Mouse (Mus musculus) testis, adult 2 months (tissue): ENCODE measurements around the gene Bbs9. TPM values are rescaled to one million over a fixed set of nuclear protein-coding genes. Genes with fewer than 3 reads are reported as not detected.

Experiments used
- H3K27ac ChIP-seq: fragments of 200-500 bp; 2 replicates; pipeline ENCODE4 v1.5.1; 2012; ENCODE audit warnings: low read depth, low read length; ENCODE audit not compliant: control insufficient read depth, insufficient read depth
- H3K27me3 ChIP-seq: fragments of 200-500 bp; 2 replicates; pipeline ENCODE4 v1.6.1; 2012; ENCODE audit warnings: mild to moderate bottlenecking, low read length, moderate library complexity; ENCODE audit not compliant: control insufficient read depth, insufficient read depth
- H3K36me3 ChIP-seq: fragments of 200-500 bp; 2 replicates; pipeline ENCODE4 v1.6.1; 2012; ENCODE audit warnings: mild to moderate bottlenecking, low read length; ENCODE audit not compliant: control insufficient read depth, insufficient read depth
- H3K4me1 ChIP-seq: fragments of 200-500 bp; 2 replicates; pipeline ENCODE4 v1.6.1; 2012; ENCODE audit warnings: low read length; ENCODE audit not compliant: control insufficient read depth, insufficient read depth
- H3K4me3 ChIP-seq: fragments of 200-500 bp; 2 replicates; pipeline ENCODE4 v1.5.1; 2012; ENCODE audit warnings: low read depth, mild to moderate bottlenecking, low read length, moderate library complexity, mixed read lengths; ENCODE audit not compliant: control insufficient read depth
- CTCF ChIP-seq: fragments of 200-500 bp; IDR thresholded peaks from 2 replicates; pipeline ENCODE4 v1.5.1; 2012; ENCODE audit warnings: low read depth, mild to moderate bottlenecking, inconsistent platforms, low read length, moderate library complexity; ENCODE audit not compliant: control insufficient read depth, insufficient read depth, insufficient replicate concordance
- POLR2A ChIP-seq: fragments of 200-500 bp; IDR thresholded peaks from 2 replicates; pipeline ENCODE4 v1.6.1; 2012; ENCODE audit warnings: low read depth, mild to moderate bottlenecking, inconsistent platforms, low read length, moderate library complexity; ENCODE audit not compliant: control insufficient read depth
- polyA plus RNA-seq: library from polyadenylated mRNA; depleted of rRNA; stranded (reverse); fragments of >200 nt; gene quantifications from 2 replicates; pipeline ENCODE4 v1.2.3, GENCODE M21; 2012

The Bbs9 gene
- polyA plus RNA-seq, 1 experiment, result 55.3 TPM

DNA sequence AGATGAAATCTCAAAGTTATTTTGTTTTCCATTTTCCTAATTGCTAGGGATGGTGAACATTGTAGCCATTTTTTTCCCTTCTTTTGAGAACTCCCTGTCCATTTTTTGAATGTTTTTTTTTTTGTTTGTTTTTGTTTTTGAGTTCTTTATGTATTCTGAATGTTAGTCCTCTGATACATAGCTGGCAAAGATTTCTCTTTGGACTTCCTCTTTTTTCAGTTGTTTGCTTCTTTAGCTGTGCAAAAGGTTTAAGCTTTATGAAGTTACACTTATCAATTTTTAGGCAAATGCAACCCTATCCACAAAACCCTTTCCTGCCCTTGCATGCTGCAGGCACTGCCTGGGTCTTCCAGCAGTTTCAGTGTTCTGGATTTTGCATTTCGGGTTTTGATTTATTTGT lies 143.7 kb downstream of the Bbs9 start:
- H3K27me3 ChIP-seq, result no peaks in the 10 kb centered on the region
- no peak overlapping the region for H3K27ac ChIP-seq
- H3K36me3 ChIP-seq, result no peaks in the 10 kb centered on the region
- no peaks in the 10 kb centered on the region for H3K4me1 ChIP-seq
- H3K4me3 ChIP-seq, result no peak overlapping the region
- TF ChIP-seq CTCF, result no peak
- TF ChIP-seq POLR2A, result no peak

DNA sequence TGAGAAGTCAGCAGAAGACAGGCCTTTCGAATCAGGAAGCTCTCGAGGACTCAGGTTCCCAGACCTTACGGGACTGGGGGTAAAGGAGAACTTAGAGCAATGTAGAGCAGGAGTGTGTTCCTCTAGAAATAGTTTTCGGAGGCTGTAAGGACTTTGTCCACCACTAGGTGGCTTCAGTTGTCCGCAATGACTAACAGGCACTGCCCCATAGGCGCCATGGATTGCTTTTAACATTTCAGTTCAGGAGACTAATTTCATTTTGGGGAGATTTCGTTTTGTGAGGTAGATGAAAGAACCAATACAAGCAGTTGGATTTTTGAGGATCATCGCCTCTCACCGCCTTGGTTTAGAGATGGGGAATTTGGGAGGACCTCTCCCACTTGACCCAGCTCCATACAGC lies 149.5 kb downstream of the Bbs9 start:
- TF ChIP-seq POLR2A (no peak), CTCF (no peak; the same call in 1 of the 2 replicates)
- Histone ChIP-seq H3K4me3 (no peak overlapping the region), H3K4me1 (no peaks in the 10 kb centered on the region), H3K27me3 (no peaks in the 10 kb centered on the region), H3K27ac (no peak overlapping the region), H3K36me3 (no peaks in the 10 kb centered on the region)

DNA sequence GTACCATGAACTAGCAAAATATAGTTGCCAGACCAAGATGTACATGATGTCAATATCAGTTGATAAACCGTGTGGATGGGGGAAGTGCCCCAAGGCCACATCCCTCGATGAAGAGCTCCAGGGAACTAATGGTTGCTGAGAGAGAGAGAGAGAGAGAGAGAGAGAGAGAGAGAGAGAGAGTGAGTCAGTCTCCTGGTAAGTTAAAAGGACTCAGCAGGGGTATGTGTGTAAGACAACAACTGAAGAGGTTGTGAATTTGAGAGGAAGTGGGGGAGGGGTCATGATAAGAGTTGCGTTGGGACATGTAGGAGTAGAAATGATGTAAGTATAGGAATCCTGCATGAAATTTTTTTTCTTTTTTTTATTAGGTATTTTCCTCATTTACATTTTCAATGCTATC lies 150.5 kb downstream of the Bbs9 start:
- no peaks in the 10 kb centered on the region for H3K27me3 ChIP-seq
- no peak for TF ChIP-seq POLR2A
- no peak for TF ChIP-seq CTCF
- no peak overlapping the region for H3K27ac ChIP-seq
- no peak overlapping the region for H3K4me3 ChIP-seq
- no peaks in the 10 kb centered on the region for H3K36me3 ChIP-seq
- no peaks in the 10 kb centered on the region for H3K4me1 ChIP-seq

DNA sequence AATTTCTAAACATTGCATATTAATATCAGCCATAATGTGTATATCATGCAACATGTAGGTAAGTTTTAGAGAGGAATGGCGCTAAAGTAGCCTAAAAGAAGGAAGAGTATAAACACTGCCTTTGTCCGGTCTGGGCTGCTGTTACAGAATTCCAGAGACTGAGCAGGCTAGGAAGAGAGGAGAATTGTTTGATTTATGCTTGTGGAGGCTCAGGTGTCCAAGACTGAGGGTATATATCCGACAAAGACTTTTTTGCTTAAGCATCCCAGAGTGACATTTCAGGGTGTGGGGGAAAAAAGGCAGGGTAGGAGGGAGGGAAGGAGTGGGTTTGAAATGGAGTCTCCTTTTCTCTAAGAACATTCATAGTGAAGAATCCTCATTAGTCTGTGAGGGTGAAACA lies 152.4 kb downstream of the Bbs9 start:
- Histone ChIP-seq H3K27me3 (no peaks in the 10 kb centered on the region), H3K4me3 (no peak overlapping the region), H3K36me3 (no peaks in the 10 kb centered on the region), H3K4me1 (no peaks in the 10 kb centered on the region), H3K27ac (no peak overlapping the region)
- no peak for TF ChIP-seq POLR2A
- TF ChIP-seq CTCF, result no peak

DNA sequence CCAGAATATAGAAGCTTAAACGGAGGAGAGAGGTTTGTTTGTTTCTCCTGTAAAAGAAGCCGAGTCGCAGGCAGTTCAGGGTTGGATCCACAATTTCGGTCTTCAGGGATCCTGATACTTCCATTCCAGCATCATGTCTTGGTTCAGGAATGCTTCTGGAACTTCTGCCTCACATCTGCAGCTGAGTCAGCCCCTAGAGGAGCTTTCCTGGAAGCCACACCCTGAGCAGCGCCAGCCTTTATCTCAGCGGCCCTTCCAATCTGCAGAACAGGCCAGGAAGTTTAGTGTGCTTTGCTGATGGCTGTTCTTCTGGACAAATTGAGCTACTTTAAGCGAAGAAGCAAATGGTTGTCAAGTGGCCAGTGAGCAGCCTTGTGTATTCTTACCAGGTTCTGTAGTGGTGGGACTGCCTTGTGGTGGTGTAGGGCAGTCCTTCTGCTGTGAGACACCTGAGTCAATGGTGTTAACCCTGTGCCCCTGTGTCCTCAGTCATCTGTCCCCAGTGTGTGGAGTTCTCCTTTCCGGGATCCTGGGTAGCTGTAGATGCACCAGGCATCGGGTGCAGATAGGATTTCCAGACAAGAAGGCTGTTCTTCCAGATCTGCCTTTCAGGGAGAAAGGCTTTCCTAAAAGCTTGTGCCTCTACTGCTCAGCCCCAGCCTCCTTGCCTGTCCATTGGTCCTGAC lies 157.4 kb downstream of the Bbs9 start:
- no peak for TF ChIP-seq POLR2A
- no peak for TF ChIP-seq CTCF
- Histone ChIP-seq H3K4me1 (no peaks in the 10 kb centered on the region), H3K27me3 (no peaks in the 10 kb centered on the region), H3K27ac (no peak overlapping the region), H3K4me3 (no peak overlapping the region), H3K36me3 (no peaks in the 10 kb centered on the region)

DNA sequence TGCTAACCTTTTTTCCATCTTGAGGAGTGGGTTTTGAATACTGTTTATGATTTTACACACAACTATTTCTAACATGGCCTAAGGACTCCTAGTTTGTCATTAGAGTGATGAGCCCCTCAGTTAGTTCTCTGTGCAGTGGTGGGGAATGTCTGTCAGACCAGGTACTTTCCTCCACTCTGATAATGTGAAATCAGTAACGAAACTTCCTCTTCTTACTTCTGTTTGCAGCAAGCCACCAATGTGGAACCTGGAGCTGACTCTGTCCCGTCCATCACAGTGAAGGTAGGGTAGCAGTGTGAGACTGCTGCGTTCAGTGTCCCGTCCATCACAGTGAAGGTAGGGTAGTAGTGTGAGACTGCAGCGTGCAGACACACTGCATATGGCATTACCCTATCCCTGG lies 163.0 kb downstream of the Bbs9 start:
- no peaks in the 10 kb centered on the region for H3K4me1 ChIP-seq
- no peaks in the 10 kb centered on the region for H3K27me3 ChIP-seq
- H3K36me3 ChIP-seq, result no peaks in the 10 kb centered on the region
- no peak overlapping the region for H3K4me3 ChIP-seq
- TF ChIP-seq POLR2A (no peak), CTCF (no peak)
- H3K27ac ChIP-seq, result no peak overlapping the region; the same call in 1 of the 2 replicates

DNA sequence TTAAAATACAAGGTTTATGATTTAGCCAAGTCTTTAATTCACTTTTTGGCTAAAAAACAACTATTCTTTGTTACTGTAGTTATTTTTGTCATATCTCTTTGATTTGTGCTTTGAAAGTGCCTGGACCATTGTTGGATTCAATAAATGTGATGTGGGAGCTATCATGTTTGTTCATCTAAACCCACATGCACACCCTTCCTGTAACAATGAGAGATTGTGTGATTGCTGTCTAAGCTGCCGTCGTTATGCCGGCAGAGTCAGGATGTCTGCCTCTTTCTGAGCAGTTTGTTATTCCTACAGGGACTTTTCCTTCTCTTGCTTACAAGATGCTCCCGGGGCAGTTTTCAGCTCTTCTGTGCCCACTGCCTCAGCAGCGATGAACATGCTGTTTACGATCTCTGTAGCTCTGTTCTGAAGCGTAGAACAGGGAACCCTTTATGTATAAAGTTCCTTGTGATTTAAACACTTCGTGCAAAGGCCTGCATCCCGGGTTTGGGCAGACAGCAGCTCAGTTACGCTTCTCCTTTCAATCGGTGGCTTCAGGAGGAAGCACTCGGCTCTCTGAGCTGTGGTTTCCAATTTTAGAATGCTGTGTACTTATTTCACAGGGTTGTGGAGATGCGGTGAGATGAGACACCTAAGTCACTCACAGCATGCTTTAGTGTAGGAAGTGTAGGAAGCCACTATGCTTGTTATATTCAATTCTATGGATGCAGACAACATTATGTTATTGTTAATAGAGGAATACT lies 165.3 kb downstream of the Bbs9 start:
- H3K27me3 ChIP-seq, result no peaks in the 10 kb centered on the region
- peak overlapping the region; percentile 25; the same call in 1 of the 2 replicates for H3K27ac ChIP-seq
- H3K4me1 ChIP-seq, result no peaks in the 10 kb centered on the region
- H3K4me3 ChIP-seq, result no peak overlapping the region
- H3K36me3 ChIP-seq, result no peaks in the 10 kb centered on the region
- TF ChIP-seq CTCF, result no peak
- no peak for TF ChIP-seq POLR2A

DNA sequence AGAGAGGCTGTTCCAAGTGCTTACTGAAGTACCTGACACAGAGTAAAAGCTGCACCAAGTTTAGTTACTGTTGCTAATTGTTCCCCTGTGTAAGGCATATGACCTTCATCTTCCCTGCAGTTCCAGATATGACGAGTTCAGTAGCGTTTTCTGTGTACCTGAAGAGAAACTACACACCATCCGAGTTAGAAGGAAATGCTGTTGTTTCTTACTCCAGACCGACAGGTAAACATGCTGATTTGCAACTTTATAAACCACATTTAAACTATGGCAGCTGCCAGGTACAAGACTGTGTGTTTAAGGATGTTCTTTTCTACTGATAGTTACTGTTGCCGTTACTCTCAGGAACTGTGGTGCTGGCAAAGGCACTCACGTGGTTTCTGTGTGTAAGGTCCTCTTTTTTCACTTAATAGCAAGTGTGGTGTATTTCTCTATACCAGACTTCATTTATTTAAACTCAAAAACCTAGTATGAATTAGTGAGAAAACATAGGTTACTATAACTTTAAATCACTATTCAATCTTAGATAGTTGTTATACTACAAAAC lies 170.4 kb downstream of the Bbs9 start:
- H3K27ac ChIP-seq, result no peak overlapping the region
- H3K27me3 ChIP-seq, result no peaks in the 10 kb centered on the region
- H3K4me3 ChIP-seq, result no peak overlapping the region
- no peaks in the 10 kb centered on the region for H3K36me3 ChIP-seq
- TF ChIP-seq POLR2A (no peak), CTCF (no peak)
- no peaks in the 10 kb centered on the region for H3K4me1 ChIP-seq
